Mouse (Mus musculus) ES-Bruce4 (cell line): Measurements from ENCODE around the gene Nudcd3.

Experiments used
- CTCF ChIP-seq: IDR thresholded peaks from one replicate; pipeline ENCODE4 v1.8.1; 2011; ENCODE audit warnings: low read depth, low read length
- EP300 ChIP-seq: IDR thresholded peaks from 2 replicates; pipeline ENCODE4 v1.6.1; 2011; ENCODE audit warnings: low read depth, low read length; ENCODE audit not compliant: insufficient read depth
- POLR2A ChIP-seq: IDR thresholded peaks from one replicate; pipeline ENCODE4 v1.8.1; 2011; ENCODE audit warnings: low read length; ENCODE audit not compliant: insufficient read depth

GRCm38 (mm10) chr11:6107722-6108121, 92.5 kb downstream of the Nudcd3 start:
- TF ChIP-seq CTCF (no peak), POLR2A (no peak), EP300 (no peak)
